Mouse (Mus musculus): ENCODE data around the gene Emg1. TPM values are rescaled to one million over a fixed set of nuclear protein-coding genes. Genes with fewer than 3 reads are reported as not detected.

Gene Emg1
- polyA plus RNA-seq, 1 experiment from 2014 or later = 205 TPM

- no peak overlapping the region for H3K27ac ChIP-seq (ENCODE audit: low read length)
- no peak overlapping the region for H3K4me3 ChIP-seq (ENCODE audit: low read depth, low read length)
- WGBS = 88% methylated on average over 2 of the region's 2 CpGs
- H3K4me1 ChIP-seq (ENCODE audit: control insufficient read depth, insufficient read depth, low read length) = no peaks in the 10 kb centered on the region
- H3K27me3 ChIP-seq (ENCODE audit: control insufficient read depth, insufficient read depth, low read length) = no peaks in the 10 kb centered on the region
- H3K9ac ChIP-seq (replicated peaks; ENCODE audit: low read depth, low read length) = no peak overlapping the region
- H3K9me3 ChIP-seq (ENCODE audit: control insufficient read depth, low read depth, low read length) = no peaks in the 10 kb centered on the region
- peaks cover 66% of the 10 kb centered on the region for H3K36me3 ChIP-seq (ENCODE audit: control insufficient read depth, insufficient read depth, low read length)
- no peak overlapping the region for H3K4me2 ChIP-seq (replicated peaks; ENCODE audit: low read depth, low read length)
- ATAC-seq (ENCODE audit: insufficient number of reproducible peaks, insufficient read depth, low FRiP score, low read depth) = no peak
These were observed 7.6 kb downstream of the Emg1 start for GRCm38 (mm10) chr6:124704417-124704816.

GRCm38 (mm10) chr6:124703789-124704188 lies 8.2 kb downstream of the Emg1 start:
- Histone ChIP-seq H3K9me3 (ENCODE audit: control insufficient read depth, low read depth, low read length) (no peaks in the 10 kb centered on the region), H3K9ac (replicated peaks; ENCODE audit: low read depth, low read length) (no peak overlapping the region), H3K27ac (ENCODE audit: low read length) (no peak overlapping the region), H3K27me3 (ENCODE audit: control insufficient read depth, insufficient read depth, low read length) (no peaks in the 10 kb centered on the region), H3K4me1 (ENCODE audit: control insufficient read depth, insufficient read depth, low read length) (no peaks in the 10 kb centered on the region), H3K36me3 (ENCODE audit: control insufficient read depth, insufficient read depth, low read length) (peaks cover 70% of the 10 kb centered on the region), H3K4me3 (ENCODE audit: low read depth, low read length) (no peak overlapping the region), H3K4me2 (replicated peaks; ENCODE audit: low read depth, low read length) (no peak overlapping the region)
- WGBS = 67% methylated on average over 7 of the region's 7 CpGs
- no peak for ATAC-seq (ENCODE audit: insufficient number of reproducible peaks, insufficient read depth, low FRiP score, low read depth)

GRCm38 (mm10) chr6:124702784-124703103 lies 9.2 kb downstream of the Emg1 start:
- Histone ChIP-seq H3K4me3 (ENCODE audit: low read depth, low read length) (no peak overlapping the region), H3K4me2 (replicated peaks; ENCODE audit: low read depth, low read length) (no peak overlapping the region), H3K9me3 (ENCODE audit: control insufficient read depth, low read depth, low read length) (no peaks in the 10 kb centered on the region), H3K36me3 (ENCODE audit: control insufficient read depth, insufficient read depth, low read length) (peaks cover 61% of the 10 kb centered on the region), H3K27ac (ENCODE audit: low read length) (no peak overlapping the region), H3K4me1 (ENCODE audit: control insufficient read depth, insufficient read depth, low read length) (no peaks in the 10 kb centered on the region), H3K9ac (replicated peaks; ENCODE audit: low read depth, low read length) (no peak overlapping the region), H3K27me3 (ENCODE audit: control insufficient read depth, insufficient read depth, low read length) (no peaks in the 10 kb centered on the region)
- WGBS = 61% methylated on average over 3 of the region's 3 CpGs
- ATAC-seq (ENCODE audit: insufficient number of reproducible peaks, insufficient read depth, low FRiP score, low read depth) = peak; percentile 63; the same call in 1 of the 2 replicates

- Histone ChIP-seq H3K4me2 (replicated peaks; ENCODE audit: low read depth, low read length) (no peak overlapping the region), H3K4me3 (ENCODE audit: low read depth, low read length) (no peak overlapping the region), H3K9ac (replicated peaks; ENCODE audit: low read depth, low read length) (no peak overlapping the region), H3K36me3 (ENCODE audit: control insufficient read depth, insufficient read depth, low read length) (peaks cover 61% of the 10 kb centered on the region), H3K27ac (ENCODE audit: low read length) (no peak overlapping the region), H3K27me3 (ENCODE audit: control insufficient read depth, insufficient read depth, low read length) (no peaks in the 10 kb centered on the region), H3K9me3 (ENCODE audit: control insufficient read depth, low read depth, low read length) (no peaks in the 10 kb centered on the region), H3K4me1 (ENCODE audit: control insufficient read depth, insufficient read depth, low read length) (no peaks in the 10 kb centered on the region)
- 91% methylated on average over 17 of the region's 17 CpGs for WGBS
- no peak for ATAC-seq (ENCODE audit: insufficient number of reproducible peaks, insufficient read depth, low FRiP score, low read depth)
These were observed 9.7 kb downstream of the Emg1 start for GRCm38 (mm10) chr6:124702102-124702783.

- Histone ChIP-seq H3K4me1 (ENCODE audit: control insufficient read depth, insufficient read depth, low read length) (no peaks in the 10 kb centered on the region), H3K27me3 (ENCODE audit: control insufficient read depth, insufficient read depth, low read length) (no peaks in the 10 kb centered on the region), H3K4me2 (replicated peaks; ENCODE audit: low read depth, low read length) (no peak overlapping the region), H3K9me3 (ENCODE audit: control insufficient read depth, low read depth, low read length) (no peaks in the 10 kb centered on the region), H3K9ac (replicated peaks; ENCODE audit: low read depth, low read length) (no peak overlapping the region), H3K27ac (ENCODE audit: low read length) (no peak overlapping the region), H3K4me3 (ENCODE audit: low read depth, low read length) (no peak overlapping the region), H3K36me3 (ENCODE audit: control insufficient read depth, insufficient read depth, low read length) (peaks cover 61% of the 10 kb centered on the region)
- peak; percentile 20; the same call in 1 of the 2 replicates for ATAC-seq (ENCODE audit: insufficient number of reproducible peaks, insufficient read depth, low FRiP score, low read depth)
- 74% methylated on average over 8 of the region's 8 CpGs for WGBS
These were observed 10.6 kb downstream of the Emg1 start for GRCm38 (mm10) chr6:124701338-124701737.

- no peaks in the 10 kb centered on the region for H3K9me3 ChIP-seq (ENCODE audit: control insufficient read depth, low read depth, low read length)
- H3K36me3 ChIP-seq (ENCODE audit: control insufficient read depth, insufficient read depth, low read length) = peaks cover 54% of the 10 kb centered on the region
- ATAC-seq (ENCODE audit: insufficient number of reproducible peaks, insufficient read depth, low FRiP score, low read depth) = no peak
- H3K4me1 ChIP-seq (ENCODE audit: control insufficient read depth, insufficient read depth, low read length) = no peaks in the 10 kb centered on the region
- 84% methylated on average over 11 of the region's 11 CpGs for WGBS
- no peaks in the 10 kb centered on the region for H3K27me3 ChIP-seq (ENCODE audit: control insufficient read depth, insufficient read depth, low read length)
- no peak overlapping the region for H3K4me2 ChIP-seq (replicated peaks; ENCODE audit: low read depth, low read length)
- H3K9ac ChIP-seq (replicated peaks; ENCODE audit: low read depth, low read length) = no peak overlapping the region
- H3K27ac ChIP-seq (ENCODE audit: low read length) = no peak overlapping the region
- no peak overlapping the region for H3K4me3 ChIP-seq (ENCODE audit: low read depth, low read length)
These were observed 11.9 kb downstream of the Emg1 start for GRCm38 (mm10) chr6:124699962-124700610.

- no peak overlapping the region for H3K4me2 ChIP-seq (replicated peaks; ENCODE audit: low read depth, low read length)
- H3K9ac ChIP-seq (replicated peaks; ENCODE audit: low read depth, low read length) = no peak overlapping the region
- H3K4me1 ChIP-seq (ENCODE audit: control insufficient read depth, insufficient read depth, low read length) = 0 out of 2 replicates have a peak, but pooled peaks cover 4% of the 10 kb centered on the region
- ATAC-seq (ENCODE audit: insufficient number of reproducible peaks, insufficient read depth, low FRiP score, low read depth) = no peak
- no peaks in the 10 kb centered on the region for H3K27me3 ChIP-seq (ENCODE audit: control insufficient read depth, insufficient read depth, low read length)
- peaks cover 47% of the 10 kb centered on the region for H3K36me3 ChIP-seq (ENCODE audit: control insufficient read depth, insufficient read depth, low read length)
- WGBS = 85% methylated on average over 4 of the region's 4 CpGs
- no peak overlapping the region for H3K27ac ChIP-seq (ENCODE audit: low read length)
- no peak overlapping the region for H3K4me3 ChIP-seq (ENCODE audit: low read depth, low read length)
- H3K9me3 ChIP-seq (ENCODE audit: control insufficient read depth, low read depth, low read length) = no peaks in the 10 kb centered on the region
These were observed 12.6 kb downstream of the Emg1 start for GRCm38 (mm10) chr6:124699366-124699765.

- WGBS = 68% methylated on average over 6 of the region's 6 CpGs
- Histone ChIP-seq H3K27ac (ENCODE audit: low read length) (no peak overlapping the region), H3K4me1 (ENCODE audit: control insufficient read depth, insufficient read depth, low read length) (peaks cover 10% of the 10 kb centered on the region; the same call in 1 of the 2 replicates), H3K27me3 (ENCODE audit: control insufficient read depth, insufficient read depth, low read length) (no peaks in the 10 kb centered on the region), H3K4me2 (replicated peaks; ENCODE audit: low read depth, low read length) (no peak overlapping the region), H3K9me3 (ENCODE audit: control insufficient read depth, low read depth, low read length) (no peaks in the 10 kb centered on the region), H3K36me3 (ENCODE audit: control insufficient read depth, insufficient read depth, low read length) (peaks cover 42% of the 10 kb centered on the region), H3K4me3 (ENCODE audit: low read depth, low read length) (no peak overlapping the region), H3K9ac (replicated peaks; ENCODE audit: low read depth, low read length) (no peak overlapping the region)
- no peak for ATAC-seq (ENCODE audit: insufficient number of reproducible peaks, insufficient read depth, low FRiP score, low read depth)
These were observed 13.2 kb downstream of the Emg1 start for GRCm38 (mm10) chr6:124698751-124699150.

All from stomach, embryonic 14.5 days (tissue).